Mouse (Mus musculus): ENCODE measurements at regions not wholly inside any gene's neighbourhood (a gene's known extent, or its start where the extent isn't known, plus 50 kb on each side); places are given as distances from the start of the nearest gene placed in this dataset.
"Not testable (repeated sequence)": the region's sequence is repeated elsewhere in the genome, so short reads cannot be mapped to it uniquely, and the experiment has no call there.

- not testable (repeated sequence) for DNase-seq (ENCODE audit: low spot score)
These were observed 475.7 kb upstream of the Gulo start for GRCm38 (mm10) chr14:66484751-66485150.

- no peak for DNase-seq (ENCODE audit: low spot score)
These were observed 470.2 kb upstream of the Gulo start for GRCm38 (mm10) chr14:66479181-66479580.

DNA sequence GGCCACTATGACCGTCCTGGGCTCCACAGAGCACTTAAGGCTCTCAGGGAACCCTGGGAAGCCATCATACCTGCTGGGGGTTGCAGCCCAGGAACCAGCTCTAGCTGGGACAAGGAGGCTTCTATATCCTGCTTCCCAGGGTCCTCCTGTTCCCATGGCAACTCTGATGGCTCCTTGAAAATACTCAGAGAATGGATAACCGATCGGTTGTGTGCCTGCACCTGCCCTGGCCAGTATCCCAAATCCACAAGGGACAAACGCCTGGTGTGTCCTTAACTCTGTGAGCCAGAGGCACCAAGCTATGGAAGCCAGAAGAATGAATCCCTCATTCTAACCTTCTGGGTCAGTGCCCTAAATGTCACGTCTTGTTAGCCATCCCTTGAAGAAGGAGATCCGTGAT lies 469.6 kb upstream of the Gulo start:
- DNase-seq (ENCODE audit: low spot score): no peak

DNA sequence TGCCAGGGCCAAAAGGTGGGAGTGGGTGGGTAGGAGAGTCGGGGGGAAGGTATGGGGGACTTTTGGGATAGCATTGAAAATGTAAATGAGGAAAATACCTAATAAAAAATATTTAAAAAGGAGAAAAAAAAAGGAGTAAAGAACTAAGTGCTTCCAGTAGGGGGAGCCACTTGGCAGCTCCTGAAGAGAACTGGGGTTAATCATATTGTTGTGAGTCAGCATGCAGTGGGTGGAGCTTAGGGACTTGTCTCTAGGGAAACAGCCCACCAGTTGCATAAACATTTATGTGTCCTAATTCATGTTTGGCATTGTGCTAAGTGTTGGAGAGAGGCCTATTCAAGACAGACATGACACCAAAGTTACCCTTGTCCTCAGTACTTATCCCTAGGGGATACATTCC lies 466.0 kb upstream of the Gulo start:
- no peak for DNase-seq (ENCODE audit: low spot score)

DNA sequence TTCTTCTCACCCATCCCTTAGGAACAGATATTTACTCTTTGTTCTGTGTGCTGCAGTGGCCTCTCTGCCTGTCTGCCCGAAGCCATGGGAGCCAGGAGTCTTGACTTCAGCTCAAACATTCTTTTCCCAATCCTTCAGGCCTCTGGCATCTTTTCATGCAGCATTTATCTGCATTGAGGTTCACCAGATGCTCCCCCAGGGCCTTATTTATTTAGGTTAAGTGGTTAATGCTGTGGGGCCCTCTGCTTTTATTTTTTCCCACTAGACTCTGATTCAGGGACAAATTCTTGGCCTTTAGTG lies 464.2 kb upstream of the Gulo start:
- no peak for DNase-seq (ENCODE audit: low spot score)

GRCm38 (mm10) chr14:66472537-66473250 lies 463.7 kb upstream of the Gulo start:
- DNase-seq (ENCODE audit: low spot score): no peak

DNA sequence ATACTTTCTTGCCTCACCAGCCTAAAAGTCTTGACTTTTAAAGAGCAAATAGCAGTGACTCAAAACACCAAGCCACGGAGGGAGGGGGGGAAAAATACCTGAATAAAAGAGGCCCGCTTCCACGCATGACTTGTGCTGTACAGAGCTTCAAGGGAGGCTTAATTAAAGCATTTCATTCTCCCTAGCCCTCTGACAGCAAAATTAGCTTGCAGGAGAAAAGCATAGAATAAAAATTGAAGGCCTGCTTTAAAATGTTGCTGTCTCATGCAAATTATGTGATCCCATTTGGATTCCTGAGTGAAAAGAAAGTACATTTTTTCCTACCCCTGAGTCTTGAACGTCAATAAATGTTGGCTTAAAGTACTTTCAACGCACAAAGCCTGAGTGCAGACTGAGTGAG lies 453.1 kb upstream of the Gulo start:
- no peak for DNase-seq (ENCODE audit: low spot score)

GRCm38 (mm10) chr14:66460795-66461194 lies 451.8 kb upstream of the Gulo start:
- no peak for DNase-seq (ENCODE audit: low spot score)

- no peak for DNase-seq (ENCODE audit: low spot score)
These were observed 449.7 kb upstream of the Gulo start for GRCm38 (mm10) chr14:66458696-66459095.

- no peak for DNase-seq (ENCODE audit: low spot score)
These were observed 448.3 kb upstream of the Gulo start for GRCm38 (mm10) chr14:66457300-66457699.

- no peak for DNase-seq (ENCODE audit: low spot score)
These were observed 443.8 kb upstream of the Gulo start for GRCm38 (mm10) chr14:66452828-66453227.

DNA sequence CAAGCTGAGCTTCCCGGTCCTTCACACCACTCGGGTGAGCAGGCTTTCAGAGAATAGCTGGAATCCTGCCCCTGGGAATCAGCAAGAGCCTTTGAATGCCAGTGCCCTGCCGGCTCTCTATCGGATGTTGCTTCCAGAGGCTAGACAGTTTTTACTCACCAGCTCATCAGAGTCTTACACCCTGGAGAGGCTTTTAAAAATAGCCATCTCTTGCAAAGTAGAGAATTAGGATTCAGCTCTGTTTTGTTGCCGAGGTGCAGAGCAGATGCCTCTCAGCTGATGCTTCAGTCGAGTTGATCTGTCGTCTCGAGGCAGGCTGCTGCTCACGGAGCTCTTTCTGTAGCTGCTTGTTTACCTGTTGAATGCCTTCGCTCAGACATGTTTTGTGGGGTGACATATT lies 441.3 kb upstream of the Gulo start:
- DNase-seq (ENCODE audit: low spot score): no peak

DNA sequence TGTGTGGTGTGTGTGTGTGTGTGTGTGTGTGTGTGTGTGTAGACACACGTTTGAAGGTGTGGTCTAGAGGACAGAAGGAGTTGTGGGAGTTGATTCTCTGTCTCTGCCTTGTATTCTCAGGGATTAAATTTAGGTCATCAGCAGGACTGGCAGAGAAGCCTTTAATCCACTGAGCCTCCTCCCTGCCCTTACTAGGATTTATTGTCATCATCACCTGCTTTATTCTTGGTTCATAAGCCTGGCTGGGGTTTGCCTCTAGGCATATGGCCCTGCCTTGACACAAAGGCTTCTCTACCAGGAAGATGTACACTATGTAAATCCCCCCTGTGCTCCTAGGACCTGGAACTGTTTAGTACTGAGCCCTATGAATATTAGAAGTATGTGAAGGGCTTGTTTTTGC lies 433.6 kb upstream of the Gulo start:
- no peak for DNase-seq (ENCODE audit: low spot score)

- no peak for DNase-seq (ENCODE audit: low spot score)
These were observed 432.8 kb upstream of the Gulo start for GRCm38 (mm10) chr14:66441825-66442224.

- DNase-seq (ENCODE audit: low spot score): no peak
These were observed 429.6 kb upstream of the Gulo start for GRCm38 (mm10) chr14:66438572-66438971.

GRCm38 (mm10) chr14:66438001-66438400 lies 429.0 kb upstream of the Gulo start:
- no peak for DNase-seq (ENCODE audit: low spot score)

GRCm38 (mm10) chr14:66431630-66432029 lies 422.6 kb upstream of the Gulo start:
- no peak for DNase-seq (ENCODE audit: low spot score)

- peak; percentile 34 for DNase-seq (ENCODE audit: low spot score)
These were observed 415.1 kb upstream of the Gulo start for GRCm38 (mm10) chr14:66424141-66424540.
